Mouse (Mus musculus) kidney, embryonic 14.5 days (tissue): ENCODE data around the gene Pdgfc. TPM values are rescaled to one million over a fixed set of nuclear protein-coding genes. Genes with fewer than 3 reads are reported as not detected.

ENCODE experiments used
- ATAC-seq: fragments of 200-750 bp; cut with Nextera tagmentation; 2 replicates; pipeline ENCODE4 v1.8.0; 2017; ENCODE audit warnings: moderate number of reproducible peaks, mild to moderate bottlenecking, moderate TSS enrichment, moderate library complexity; ENCODE audit not compliant: low FRiP score, low TSS enrichment
- H3K27ac ChIP-seq: fragments of 300-500 bp; sonication (generic); 2 replicates; pipeline ENCODE4 v1.5.1; 2014; ENCODE audit warnings: low read depth, mild to moderate bottlenecking, low read length, moderate library complexity, mixed read lengths
- H3K27me3 ChIP-seq: fragments of 300-500 bp; sonication (generic); 2 replicates; pipeline ENCODE4 v1.6.1; 2014; ENCODE audit warnings: mild to moderate bottlenecking, low read length; ENCODE audit not compliant: control insufficient read depth, insufficient read depth
- H3K36me3 ChIP-seq: fragments of 300-500 bp; sonication (generic); 2 replicates; pipeline ENCODE4 v1.6.1; 2014; ENCODE audit warnings: low read length, mixed read lengths; ENCODE audit not compliant: control insufficient read depth, insufficient read depth
- H3K4me1 ChIP-seq: fragments of 300-500 bp; sonication (generic); 2 replicates; pipeline ENCODE4 v1.6.1; 2014; ENCODE audit warnings: low read length, mixed read lengths; ENCODE audit not compliant: control insufficient read depth, insufficient read depth
- H3K4me2 ChIP-seq: fragments of 300-500 bp; sonication (generic); replicated peaks from 2 replicates; pipeline ENCODE4 v1.6.1; 2014; ENCODE audit warnings: low read depth, mild to moderate bottlenecking, low read length
- H3K4me3 ChIP-seq: fragments of 300-500 bp; sonication (generic); 2 replicates; pipeline ENCODE4 v1.5.1; 2014; ENCODE audit warnings: mild to moderate bottlenecking, low read length
- H3K9ac ChIP-seq: fragments of 300-500 bp; sonication (generic); 2 replicates; pipeline ENCODE4 v1.6.1; 2014; ENCODE audit warnings: low read depth, mild to moderate bottlenecking, low read length, moderate library complexity
- H3K9me3 ChIP-seq: fragments of 300-500 bp; sonication (generic); 2 replicates; pipeline ENCODE4 v1.6.1; 2016; ENCODE audit warnings: low read length; ENCODE audit not compliant: control insufficient read depth
- WGBS: fragments of 180-500 bp; shearing (Covaris S2); extraction: QIAGEN DNeasy Blood & Tissue Kit; methylation state at CpG from one replicate; pipeline ENCODE4 v1.1.7; 2014; 5-methylcytosine and 5-hydroxymethylcytosine counted together
- polyA plus RNA-seq: library from polyadenylated mRNA; unstranded; fragments of >200 nt; fragmentation: Nextera tagmentation; extraction: Ambion mirVana; gene quantifications from 2 replicates; pipeline ENCODE4 v1.2.1, GENCODE M21; 2014

Gene Pdgfc
- polyA plus RNA-seq, 1 experiment from 2014 or later, result 37.8 TPM

GRCm38 (mm10) chr3:81205201-81205600, 169.0 kb downstream of the Pdgfc start:
- Histone ChIP-seq H3K9ac (no peak overlapping the region), H3K27ac (no peak overlapping the region), H3K36me3 (no peaks in the 10 kb centered on the region), H3K4me3 (no peak overlapping the region), H3K4me2 (no peak overlapping the region), H3K4me1 (0 out of 2 replicates have a peak, but pooled peaks cover 3% of the 10 kb centered on the region), H3K9me3 (no peaks in the 10 kb centered on the region), H3K27me3 (no peaks in the 10 kb centered on the region)
- WGBS, result 13% methylated on average over 5 of the region's 5 CpGs
- ATAC-seq, result peak; percentile 57; the same call in 1 of the 2 replicates

GRCm38 (mm10) chr3:81208246-81208645, 172.0 kb downstream of the Pdgfc start:
- 96% methylated on average over 2 of the region's 2 CpGs for WGBS
- H3K27ac ChIP-seq, result no peak overlapping the region
- H3K9me3 ChIP-seq, result no peaks in the 10 kb centered on the region
- 0 out of 2 replicates have a peak, but pooled peaks cover 3% of the 10 kb centered on the region for H3K4me1 ChIP-seq
- no peak for ATAC-seq
- H3K36me3 ChIP-seq, result no peaks in the 10 kb centered on the region; the same call in 1 of the 2 replicates
- H3K4me2 ChIP-seq, result no peak overlapping the region
- no peak overlapping the region for H3K9ac ChIP-seq
- H3K27me3 ChIP-seq, result no peaks in the 10 kb centered on the region
- H3K4me3 ChIP-seq, result no peak overlapping the region

GRCm38 (mm10) chr3:81211147-81211546, 174.9 kb downstream of the Pdgfc start:
- no peak for ATAC-seq
- 78% methylated on average over 3 of the region's 3 CpGs for WGBS

GRCm38 (mm10) chr3:81211666-81212065, 175.4 kb downstream of the Pdgfc start:
- H3K36me3 ChIP-seq, result peaks cover 2% of the 10 kb centered on the region; the same call in 1 of the 2 replicates
- no peak overlapping the region for H3K27ac ChIP-seq
- H3K9me3 ChIP-seq, result no peaks in the 10 kb centered on the region
- H3K4me2 ChIP-seq, result no peak overlapping the region
- H3K4me1 ChIP-seq, result 0 out of 2 replicates have a peak, but pooled peaks cover 3% of the 10 kb centered on the region
- WGBS, result 31% methylated on average over 3 of the region's 3 CpGs
- H3K27me3 ChIP-seq, result no peaks in the 10 kb centered on the region
- ATAC-seq, result 0 out of 2 replicates have a peak, but pooled peaks have one; percentile 39
- H3K9ac ChIP-seq, result no peak overlapping the region
- no peak overlapping the region for H3K4me3 ChIP-seq

More at GRCm38 (mm10) chr3:81211147-81211546, 174.9 kb downstream of the Pdgfc start:
- Histone ChIP-seq H3K9ac (no peak overlapping the region), H3K27ac (no peak overlapping the region), H3K36me3 (peaks cover 2% of the 10 kb centered on the region; the same call in 1 of the 2 replicates), H3K9me3 (no peaks in the 10 kb centered on the region), H3K27me3 (no peaks in the 10 kb centered on the region), H3K4me1 (0 out of 2 replicates have a peak, but pooled peaks cover 3% of the 10 kb centered on the region), H3K4me2 (no peak overlapping the region), H3K4me3 (no peak overlapping the region)

GRCm38 (mm10) chr3:81215547-81216118, 179.4 kb downstream of the Pdgfc start:
- Histone ChIP-seq H3K4me2 (no peak overlapping the region), H3K27ac (no peak overlapping the region), H3K9ac (no peak overlapping the region), H3K9me3 (no peaks in the 10 kb centered on the region), H3K4me1 (0 out of 2 replicates have a peak, but pooled peaks cover 3% of the 10 kb centered on the region), H3K27me3 (no peaks in the 10 kb centered on the region), H3K36me3 (peaks cover 2% of the 10 kb centered on the region; the same call in 1 of the 2 replicates), H3K4me3 (no peak overlapping the region)
- no peak for ATAC-seq
- 71% methylated on average over 4 of the region's 4 CpGs for WGBS

- Histone ChIP-seq H3K9me3 (no peaks in the 10 kb centered on the region), H3K4me1 (no peaks in the 10 kb centered on the region), H3K36me3 (no peaks in the 10 kb centered on the region), H3K4me2 (no peak overlapping the region), H3K27ac (no peak overlapping the region), H3K4me3 (no peak overlapping the region), H3K27me3 (no peaks in the 10 kb centered on the region), H3K9ac (no peak overlapping the region)
- 59% methylated on average over 4 of the region's 4 CpGs for WGBS
- no peak for ATAC-seq
Observed at GRCm38 (mm10) chr3:81221682-81222081, 185.5 kb downstream of the Pdgfc start.

- H3K27me3 ChIP-seq, result no peaks in the 10 kb centered on the region
Observed at GRCm38 (mm10) chr3:81228344-81228743, 192.1 kb downstream of the Pdgfc start.

GRCm38 (mm10) chr3:81242697-81243590, 206.7 kb downstream of the Pdgfc start:
- ATAC-seq, result peak; percentile 69; the same call in 1 of the 2 replicates
- H3K4me1 ChIP-seq, result no peaks in the 10 kb centered on the region
- no peaks in the 10 kb centered on the region for H3K9me3 ChIP-seq
- H3K9ac ChIP-seq, result peak overlapping the region; percentile 7; the same call in 1 of the 2 replicates
- WGBS, result 29% methylated on average over 7 of the region's 7 CpGs
- no peaks in the 10 kb centered on the region for H3K36me3 ChIP-seq
- no peak overlapping the region for H3K4me3 ChIP-seq
- H3K27me3 ChIP-seq, result no peaks in the 10 kb centered on the region
- peak overlapping the region; percentile 61; the same call in 1 of the 2 replicates for H3K27ac ChIP-seq
- no peak overlapping the region for H3K4me2 ChIP-seq

More at GRCm38 (mm10) chr3:81228344-81228743, 192.1 kb downstream of the Pdgfc start:
- no peak overlapping the region for H3K4me3 ChIP-seq
- no peaks in the 10 kb centered on the region for H3K36me3 ChIP-seq
- no peaks in the 10 kb centered on the region for H3K4me1 ChIP-seq
- no peak overlapping the region for H3K9ac ChIP-seq
- no peak overlapping the region for H3K4me2 ChIP-seq
- no peak for ATAC-seq
- H3K27ac ChIP-seq, result no peak overlapping the region
- H3K9me3 ChIP-seq, result no peaks in the 10 kb centered on the region
- WGBS, result 20% methylated on average over 4 of the region's 4 CpGs
